Mouse (Mus musculus) embryonic facial prominence, embryonic 11.5 days (tissue): ENCODE measurements at regions not wholly inside any gene's neighbourhood (a gene's known extent, or its start where the extent isn't known, plus 50 kb on each side); places are given as distances from the start of the nearest gene placed in this dataset.

Experiments
- ATAC-seq: fragments of 200-750 bp; cut with Nextera tagmentation; replicated peaks from 2 replicates; pipeline ENCODE4 v1.8.0; 2017; ENCODE audit warnings: low read depth; ENCODE audit not compliant: insufficient number of reproducible peaks, low FRiP score, low TSS enrichment
- DNase-seq: peaks from one replicate; pipeline ENCODE4 v3.0.0-alpha.2; 2015; ENCODE audit warnings: low spot score
- H3K27ac ChIP-seq: fragments of 300-500 bp; sonication (generic); replicated peaks from 2 replicates; pipeline ENCODE4 v1.5.1; 2014; ENCODE audit warnings: mild to moderate bottlenecking, low read depth, low read length, control low read depth
- H3K27me3 ChIP-seq: fragments of 300-500 bp; sonication (generic); 2 replicates; pipeline ENCODE4 v1.6.1; 2014; ENCODE audit warnings: mild to moderate bottlenecking, low read length, moderate library complexity, mixed read lengths; ENCODE audit not compliant: control insufficient read depth, insufficient read depth
- H3K36me3 ChIP-seq: fragments of 300-500 bp; sonication (generic); replicated peaks from 2 replicates; pipeline ENCODE4 v1.6.1; 2014; ENCODE audit warnings: low read depth, mild to moderate bottlenecking, low read length, moderate library complexity, mixed read lengths; ENCODE audit not compliant: control insufficient read depth, insufficient read depth
- H3K4me1 ChIP-seq: fragments of 300-500 bp; sonication (generic); 2 replicates; pipeline ENCODE4 v1.6.1; 2014; ENCODE audit warnings: low read length, mixed read lengths; ENCODE audit not compliant: control insufficient read depth, insufficient read depth
- H3K4me2 ChIP-seq: fragments of 300-500 bp; sonication (generic); 2 replicates; pipeline ENCODE4 v1.6.1; 2014; ENCODE audit warnings: low read depth, mild to moderate bottlenecking, control low read depth, low read length, moderate library complexity
- H3K4me3 ChIP-seq: fragments of 300-500 bp; sonication (generic); 2 replicates; pipeline ENCODE4 v1.5.1; 2014; ENCODE audit warnings: low read depth, low read length, control low read depth
- H3K9ac ChIP-seq: fragments of 300-500 bp; sonication (generic); replicated peaks from 2 replicates; pipeline ENCODE4 v1.6.1; 2014; ENCODE audit warnings: mild to moderate bottlenecking, control low read depth, low read length
- H3K9me3 ChIP-seq: fragments of 300-500 bp; sonication (generic); replicated peaks from 2 replicates; pipeline ENCODE4 v1.6.1; 2016; ENCODE audit warnings: mild to moderate bottlenecking, low read length, inconsistent platforms, mixed read lengths; ENCODE audit not compliant: control insufficient read depth
- WGBS: fragments of 180-500 bp; shearing (Covaris S2); extraction: QIAGEN DNeasy Blood & Tissue Kit; methylation state at CpG from one replicate; pipeline ENCODE4 v1.1.7; 2014; 5-methylcytosine and 5-hydroxymethylcytosine counted together

- Histone ChIP-seq H3K27ac (no peak overlapping the region), H3K27me3 (no peaks in the 10 kb centered on the region), H3K4me2 (no peak overlapping the region), H3K4me3 (no peak overlapping the region), H3K9ac (no peak overlapping the region), H3K9me3 (no peaks in the 10 kb centered on the region), H3K4me1 (no peaks in the 10 kb centered on the region), H3K36me3 (no peaks in the 10 kb centered on the region)
- ATAC-seq (no peak), DNase-seq (no peak)
- 88% methylated on average over 6 of the region's 6 CpGs for WGBS
These were observed 209.5 kb downstream of the Sorl1 start for GRCm38 (mm10) chr9:41914611-41915010.

GRCm38 (mm10) chr9:41913911-41914310 is 210.2 kb downstream of the Sorl1 start:
- no peaks in the 10 kb centered on the region for H3K27me3 ChIP-seq
- H3K4me2 ChIP-seq: no peak overlapping the region
- no peaks in the 10 kb centered on the region for H3K4me1 ChIP-seq
- no peak overlapping the region for H3K27ac ChIP-seq
- WGBS: 84% methylated on average over 3 of the region's 3 CpGs
- no peaks in the 10 kb centered on the region for H3K9me3 ChIP-seq
- H3K4me3 ChIP-seq: no peak overlapping the region
- H3K9ac ChIP-seq: no peak overlapping the region
- ATAC-seq: no peak
- no peak for DNase-seq
- no peaks in the 10 kb centered on the region for H3K36me3 ChIP-seq

GRCm38 (mm10) chr9:41912482-41912881 is 211.6 kb downstream of the Sorl1 start:
- 0 out of 2 replicates have a peak overlapping the region, but pooled peaks have one; percentile 16 for H3K27ac ChIP-seq
- DNase-seq (peak; percentile 77), ATAC-seq (peak; percentile 29; the same call in 1 of the 2 replicates)
- H3K4me1 ChIP-seq: no peaks in the 10 kb centered on the region
- no peak overlapping the region for H3K9ac ChIP-seq
- H3K27me3 ChIP-seq: no peaks in the 10 kb centered on the region
- H3K36me3 ChIP-seq: no peaks in the 10 kb centered on the region
- H3K9me3 ChIP-seq: no peaks in the 10 kb centered on the region
- 48% methylated on average over 5 of the region's 5 CpGs for WGBS
- no peak overlapping the region for H3K4me3 ChIP-seq
- no peak overlapping the region for H3K4me2 ChIP-seq

DNA sequence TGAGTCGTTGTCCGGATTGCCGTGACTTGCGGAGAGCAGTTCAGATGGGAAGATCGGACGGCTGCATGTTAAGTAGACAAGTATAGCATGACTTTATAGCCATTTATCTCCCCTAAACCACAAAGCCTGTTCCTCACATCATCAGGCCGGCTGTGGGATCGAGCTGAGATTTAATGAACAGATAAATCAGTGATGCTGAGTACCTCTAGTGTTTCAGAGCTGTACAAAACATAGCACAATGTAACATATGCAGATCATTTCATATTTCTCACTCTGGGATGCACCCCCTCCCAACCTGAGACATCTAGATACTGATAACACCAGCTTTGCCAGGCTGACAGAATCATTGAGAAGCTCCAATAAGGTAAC is 223.5 kb downstream of the Sorl1 start:
- no peaks in the 10 kb centered on the region for H3K4me1 ChIP-seq
- H3K4me2 ChIP-seq: no peak overlapping the region
- no peaks in the 10 kb centered on the region for H3K27me3 ChIP-seq
- H3K27ac ChIP-seq: peak overlapping the region; percentile 47; the same call in 1 of the 2 replicates
- WGBS: 76% methylated on average over 8 of the region's 8 CpGs
- ATAC-seq: no peak
- no peak overlapping the region for H3K4me3 ChIP-seq
- H3K36me3 ChIP-seq: no peaks in the 10 kb centered on the region
- no peak overlapping the region for H3K9ac ChIP-seq
- DNase-seq: no peak
- no peaks in the 10 kb centered on the region for H3K9me3 ChIP-seq

DNA sequence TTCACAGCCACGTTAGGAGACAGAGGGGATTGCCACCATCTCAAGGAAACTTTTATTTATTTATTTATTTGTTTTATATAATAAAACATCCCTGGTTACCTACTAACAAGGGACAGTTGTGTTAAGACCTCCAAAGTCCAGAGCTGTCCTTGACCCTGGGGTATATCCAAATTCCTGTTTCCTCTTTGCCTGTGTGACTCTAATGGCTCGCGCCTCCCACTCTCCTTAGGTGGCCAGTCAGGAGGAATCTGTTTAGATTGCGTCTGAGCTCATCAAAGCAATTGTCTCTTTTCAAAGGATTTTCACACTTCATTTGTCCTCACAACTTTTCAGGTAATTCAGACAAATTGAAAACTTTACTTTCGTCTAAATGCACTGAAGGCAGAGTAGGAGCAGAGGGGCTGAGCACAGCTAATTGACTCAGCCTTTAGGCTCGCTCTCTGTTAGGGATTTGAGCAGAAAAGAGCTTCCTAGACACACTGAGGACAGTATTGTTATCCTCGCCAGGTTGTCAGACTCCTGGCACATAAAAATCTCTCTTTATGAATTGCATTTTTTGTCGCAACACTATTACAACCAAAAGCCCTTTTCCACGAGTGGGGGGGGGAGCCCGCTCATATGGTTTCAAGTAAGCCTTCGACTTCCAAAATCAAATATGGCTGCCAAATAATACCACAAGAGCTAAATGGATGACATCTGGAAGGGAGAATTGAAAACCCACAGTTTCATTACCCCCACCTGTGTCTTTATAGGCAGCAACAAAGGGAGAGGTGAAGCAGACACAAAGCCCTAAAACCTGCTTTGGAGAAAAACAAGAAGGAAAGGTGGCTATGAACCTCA is 224.1 kb downstream of the Sorl1 start:
- H3K4me3 ChIP-seq: no peak overlapping the region
- 50% methylated on average over 11 of the region's 11 CpGs for WGBS
- ATAC-seq (no peak), DNase-seq (peak; percentile 64)
- no peaks in the 10 kb centered on the region for H3K36me3 ChIP-seq
- no peak overlapping the region for H3K4me2 ChIP-seq
- H3K9me3 ChIP-seq: no peaks in the 10 kb centered on the region
- H3K4me1 ChIP-seq: no peaks in the 10 kb centered on the region
- no peaks in the 10 kb centered on the region for H3K27me3 ChIP-seq
- H3K27ac ChIP-seq: 0 out of 2 replicates have a peak overlapping the region, but pooled peaks have one; percentile 10
- H3K9ac ChIP-seq: no peak overlapping the region

GRCm38 (mm10) chr9:41895106-41895505 is 229.0 kb downstream of the Sorl1 start:
- ATAC-seq: no peak
- H3K27me3 ChIP-seq: no peaks in the 10 kb centered on the region
- H3K4me3 ChIP-seq: no peak overlapping the region
- H3K9ac ChIP-seq: no peak overlapping the region
- H3K9me3 ChIP-seq: no peaks in the 10 kb centered on the region
- no peaks in the 10 kb centered on the region for H3K36me3 ChIP-seq
- H3K27ac ChIP-seq: no peak overlapping the region
- 88% methylated on average over 5 of the region's 5 CpGs for WGBS
- no peak for DNase-seq
- H3K4me2 ChIP-seq: no peak overlapping the region
- peaks cover 3% of the 10 kb centered on the region; the same call in 1 of the 2 replicates for H3K4me1 ChIP-seq

DNA sequence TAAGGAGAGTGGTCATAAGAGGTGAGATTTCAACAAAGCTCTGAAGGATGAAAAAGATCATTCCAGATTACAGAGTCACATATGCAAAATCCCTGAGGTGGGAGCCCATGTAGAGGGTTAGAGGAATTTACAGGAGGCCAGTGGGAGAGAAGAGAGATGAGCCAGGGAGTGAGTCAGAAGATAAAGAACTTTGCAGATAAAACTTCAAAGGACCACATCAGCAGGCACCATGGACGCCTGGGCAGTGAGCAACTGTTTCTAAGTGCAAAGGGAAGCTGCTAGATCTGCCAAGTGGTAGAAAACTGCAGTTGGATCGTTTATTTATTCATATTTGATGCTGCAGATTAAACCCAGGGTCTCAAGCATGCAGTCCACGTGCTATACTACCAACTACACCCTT is 231.3 kb downstream of the Sorl1 start:
- Histone ChIP-seq H3K9ac (no peak overlapping the region), H3K27ac (no peak overlapping the region), H3K4me2 (no peak overlapping the region), H3K36me3 (no peaks in the 10 kb centered on the region), H3K4me1 (peaks cover 6% of the 10 kb centered on the region; the same call in 1 of the 2 replicates), H3K9me3 (no peaks in the 10 kb centered on the region), H3K4me3 (no peak overlapping the region), H3K27me3 (no peaks in the 10 kb centered on the region)
- no peak for ATAC-seq
- 64% methylated on average over 3 of the region's 3 CpGs for WGBS
- DNase-seq: no peak

DNA sequence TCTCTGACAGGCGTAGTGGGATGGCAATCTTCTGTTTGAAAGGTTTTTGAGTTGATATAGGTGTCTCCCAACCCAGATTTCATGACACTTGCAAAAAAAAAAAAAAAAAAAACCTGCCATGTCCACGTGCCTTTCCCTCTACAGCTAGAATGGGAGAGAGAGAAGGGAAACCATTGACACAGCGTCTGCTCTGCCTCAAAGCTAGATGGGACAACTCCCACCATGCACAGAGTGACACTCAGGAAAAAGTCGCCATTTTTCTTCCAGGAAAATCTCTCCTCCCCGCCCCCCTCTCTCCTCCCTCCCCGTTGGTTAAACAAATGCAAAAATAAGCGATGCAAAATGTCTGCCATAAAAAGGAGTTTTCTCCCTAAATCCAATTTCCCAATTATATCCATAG is 232.9 kb downstream of the Sorl1 start:
- H3K4me1 ChIP-seq: peaks cover 6% of the 10 kb centered on the region; the same call in 1 of the 2 replicates
- no peaks in the 10 kb centered on the region for H3K27me3 ChIP-seq
- H3K27ac ChIP-seq: peak overlapping the region; percentile 95
- no peak overlapping the region for H3K4me3 ChIP-seq
- no peaks in the 10 kb centered on the region for H3K36me3 ChIP-seq
- no peak for ATAC-seq
- no peaks in the 10 kb centered on the region for H3K9me3 ChIP-seq
- peak overlapping the region; percentile 59 for H3K9ac ChIP-seq
- H3K4me2 ChIP-seq: no peak overlapping the region
- DNase-seq: peak; percentile 42
- WGBS: 44% methylated on average over 7 of the region's 7 CpGs
